Mouse (Mus musculus): ENCODE results near the gene Disc1. TPM values are rescaled to one million over a fixed set of nuclear protein-coding genes. Genes with fewer than 3 reads are reported as not detected.

The Disc1 gene
- polyA plus RNA-seq, 1 experiment from 2014 or later = 0.19 TPM

DNA sequence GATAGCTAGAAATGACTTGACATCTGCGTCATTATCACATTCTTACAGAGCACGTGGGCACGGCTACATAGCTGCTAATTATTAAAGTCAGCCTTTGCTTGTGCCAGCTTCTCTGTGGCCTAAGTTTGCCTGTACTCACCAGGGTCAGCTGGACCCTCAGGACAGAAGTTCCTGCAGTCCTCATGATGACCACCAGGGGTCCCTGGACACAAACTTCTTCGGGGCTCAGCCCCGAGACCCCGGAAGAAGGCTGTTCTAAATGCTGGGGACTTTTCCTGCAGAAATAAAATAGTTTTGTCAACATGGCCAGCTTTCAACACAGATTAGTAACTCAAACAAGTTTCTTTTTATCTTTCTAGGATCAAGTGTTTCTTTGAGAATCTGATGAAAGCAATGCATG is 74.3 kb downstream of the Disc1 start:
- no peak overlapping the region for H3K9ac ChIP-seq (replicated peaks)
- H3K4me1 ChIP-seq (ENCODE audit: insufficient read depth) = peaks cover 17% of the 10 kb centered on the region
- DNase-seq = peak; percentile 47
- H3K36me3 ChIP-seq (replicated peaks; ENCODE audit: insufficient read depth, low read length) = no peaks in the 10 kb centered on the region
- H3K9me3 ChIP-seq (ENCODE audit: low read length) = no peaks in the 10 kb centered on the region
- no peak overlapping the region for H3K4me3 ChIP-seq (ENCODE audit: low read depth, low read length)
- WGBS (ENCODE audit: insufficient replicate concordance) = 35% methylated on average over 6 of the region's 6 CpGs
- H3K27me3 ChIP-seq (ENCODE audit: insufficient read depth, low read length) = no peaks in the 10 kb centered on the region
- no peak for ATAC-seq
- H3K27ac ChIP-seq (ENCODE audit: low read depth) = no peak overlapping the region
- TF ChIP-seq CTCF (IDR thresholded peaks at IDR 0.05; ENCODE audit: low read depth) = peak; percentile 70
- TF ChIP-seq EP300 (IDR thresholded peaks at IDR 0.05; ENCODE audit: low read depth) = no peak
- H3K4me2 ChIP-seq (ENCODE audit: low read depth, low read length) = no peak overlapping the region

DNA sequence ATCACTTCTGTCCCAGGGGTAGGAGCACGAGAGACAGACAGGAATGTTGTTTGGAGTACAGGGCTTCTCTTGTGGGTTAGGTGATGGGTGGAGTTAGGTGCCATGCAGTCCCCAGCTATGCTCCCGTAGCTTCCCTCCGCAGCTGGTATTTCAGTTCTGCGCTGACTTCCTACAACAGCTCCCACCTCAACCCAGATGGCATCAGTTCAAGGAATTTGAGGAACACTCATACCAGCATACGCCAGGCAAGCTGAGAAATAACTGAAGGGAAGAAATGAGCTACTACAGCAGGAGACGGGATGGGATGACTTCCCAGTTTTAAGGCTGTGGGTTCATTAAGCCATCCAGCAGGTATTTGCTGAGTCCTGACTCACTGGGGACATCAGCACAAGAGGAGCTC is 76.8 kb downstream of the Disc1 start:
- no peak for ATAC-seq
- 73% methylated on average over 6 of the region's 6 CpGs for WGBS (ENCODE audit: insufficient replicate concordance)
- no peak overlapping the region for H3K4me3 ChIP-seq (ENCODE audit: low read depth, low read length)
- H3K4me1 ChIP-seq (ENCODE audit: insufficient read depth) = peaks cover 29% of the 10 kb centered on the region
- TF ChIP-seq CTCF (IDR thresholded peaks at IDR 0.05; ENCODE audit: low read depth) (no peak), EP300 (IDR thresholded peaks at IDR 0.05; ENCODE audit: low read depth) (no peak)
- no peak overlapping the region for H3K9ac ChIP-seq (replicated peaks)
- H3K27ac ChIP-seq (ENCODE audit: low read depth) = no peak overlapping the region
- no peaks in the 10 kb centered on the region for H3K9me3 ChIP-seq (ENCODE audit: low read length)
- no peaks in the 10 kb centered on the region for H3K36me3 ChIP-seq (replicated peaks; ENCODE audit: insufficient read depth, low read length)
- 0 out of 2 replicates have a peak overlapping the region, but pooled peaks have one; percentile 15 for H3K4me2 ChIP-seq (ENCODE audit: low read depth, low read length)
- no peaks in the 10 kb centered on the region for H3K27me3 ChIP-seq (ENCODE audit: insufficient read depth, low read length)
- DNase-seq = no peak

GRCm38 (mm10) chr8:125131265-125131664 is 77.3 kb downstream of the Disc1 start:
- H3K27ac ChIP-seq (ENCODE audit: low read depth) = no peak overlapping the region
- WGBS (ENCODE audit: insufficient replicate concordance) = 55% methylated on average over 7 of the region's 7 CpGs
- H3K4me1 ChIP-seq (ENCODE audit: insufficient read depth) = peaks cover 29% of the 10 kb centered on the region
- H3K27me3 ChIP-seq (ENCODE audit: insufficient read depth, low read length) = no peaks in the 10 kb centered on the region
- TF ChIP-seq EP300 (IDR thresholded peaks at IDR 0.05; ENCODE audit: low read depth) = no peak; the same call in 1 of the 2 replicates
- TF ChIP-seq CTCF (IDR thresholded peaks at IDR 0.05; ENCODE audit: low read depth) = no peak
- DNase-seq = peak; percentile 56
- peak; percentile 38; the same call in 1 of the 2 replicates for ATAC-seq
- no peak overlapping the region for H3K9ac ChIP-seq (replicated peaks)
- no peaks in the 10 kb centered on the region for H3K9me3 ChIP-seq (ENCODE audit: low read length)
- H3K36me3 ChIP-seq (replicated peaks; ENCODE audit: insufficient read depth, low read length) = no peaks in the 10 kb centered on the region
- 0 out of 2 replicates have a peak overlapping the region, but pooled peaks have one; percentile 15 for H3K4me2 ChIP-seq (ENCODE audit: low read depth, low read length)
- no peak overlapping the region for H3K4me3 ChIP-seq (ENCODE audit: low read depth, low read length)

DNA sequence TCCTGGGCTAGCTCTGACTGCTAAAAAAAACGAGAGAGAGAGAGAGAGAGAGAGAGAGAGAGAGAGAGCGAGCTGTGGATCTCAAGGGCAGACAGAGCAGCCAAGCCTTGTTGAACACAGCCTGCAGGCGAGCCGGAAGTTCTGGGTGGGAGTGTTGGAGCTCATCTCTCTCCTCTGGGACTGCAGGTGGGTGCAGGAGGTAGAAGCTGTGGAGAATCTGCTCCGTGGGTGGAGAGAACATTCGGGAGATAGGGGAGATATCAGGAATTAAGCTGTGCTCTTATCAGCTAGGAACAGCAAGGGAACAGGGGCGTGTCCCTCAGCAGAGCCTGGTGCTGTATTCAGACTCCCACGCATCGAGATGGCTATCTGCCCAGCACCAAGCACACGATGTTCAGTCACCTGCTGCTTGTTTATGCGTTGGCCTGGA is 79.7 kb downstream of the Disc1 start:
- Histone ChIP-seq H3K27ac (ENCODE audit: low read depth) (peak overlapping the region; percentile 58), H3K27me3 (ENCODE audit: insufficient read depth, low read length) (no peaks in the 10 kb centered on the region), H3K4me1 (ENCODE audit: insufficient read depth) (peaks cover 29% of the 10 kb centered on the region), H3K4me2 (ENCODE audit: low read depth, low read length) (peak overlapping the region; percentile 13; the same call in 1 of the 2 replicates), H3K36me3 (replicated peaks; ENCODE audit: insufficient read depth, low read length) (no peaks in the 10 kb centered on the region), H3K4me3 (ENCODE audit: low read depth, low read length) (no peak overlapping the region), H3K9ac (replicated peaks) (no peak overlapping the region), H3K9me3 (ENCODE audit: low read length) (no peaks in the 10 kb centered on the region)
- peak; percentile 97 for ATAC-seq
- TF ChIP-seq EP300 (IDR thresholded peaks at IDR 0.05; ENCODE audit: low read depth) = peak; percentile 93
- TF ChIP-seq CTCF (IDR thresholded peaks at IDR 0.05; ENCODE audit: low read depth) = no peak
- WGBS (ENCODE audit: insufficient replicate concordance) = 28% methylated on average over 11 of the region's 11 CpGs
- peak; percentile 76 for DNase-seq

DNA sequence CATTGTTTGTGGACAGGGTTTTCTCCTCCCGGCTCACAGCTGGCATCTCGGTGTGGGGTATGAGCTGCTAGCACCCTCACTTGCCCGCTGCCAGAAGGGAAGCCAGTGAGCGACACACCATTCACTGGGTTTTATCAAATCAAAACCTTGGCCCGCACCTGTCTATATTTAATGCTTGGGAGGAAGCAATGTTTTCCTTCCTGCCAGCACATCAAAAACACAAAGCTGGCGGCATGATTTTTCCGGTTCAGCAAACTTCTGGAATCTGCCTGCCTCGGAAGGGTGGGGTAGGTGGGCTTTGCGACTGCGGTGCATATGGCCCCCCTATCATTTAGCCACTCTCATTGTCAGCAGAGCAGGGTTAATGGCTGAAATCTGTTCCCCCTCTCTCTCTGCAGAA is 80.9 kb downstream of the Disc1 start:
- H3K27me3 ChIP-seq (ENCODE audit: insufficient read depth, low read length) = no peaks in the 10 kb centered on the region
- no peaks in the 10 kb centered on the region for H3K9me3 ChIP-seq (ENCODE audit: low read length)
- H3K4me2 ChIP-seq (ENCODE audit: low read depth, low read length) = no peak overlapping the region
- ATAC-seq = no peak
- no peak for DNase-seq
- 80% methylated on average over 10 of the region's 10 CpGs for WGBS (ENCODE audit: insufficient replicate concordance)
- no peak overlapping the region for H3K4me3 ChIP-seq (ENCODE audit: low read depth, low read length)
- no peak overlapping the region for H3K9ac ChIP-seq (replicated peaks)
- peaks cover 26% of the 10 kb centered on the region for H3K4me1 ChIP-seq (ENCODE audit: insufficient read depth)
- no peaks in the 10 kb centered on the region for H3K36me3 ChIP-seq (replicated peaks; ENCODE audit: insufficient read depth, low read length)
- TF ChIP-seq EP300 (IDR thresholded peaks at IDR 0.05; ENCODE audit: low read depth) (no peak), CTCF (IDR thresholded peaks at IDR 0.05; ENCODE audit: low read depth) (no peak)
- no peak overlapping the region for H3K27ac ChIP-seq (ENCODE audit: low read depth)

GRCm38 (mm10) chr8:125139689-125140150 is 85.7 kb downstream of the Disc1 start:
- WGBS (ENCODE audit: insufficient replicate concordance) = 86% methylated on average over 13 of the region's 13 CpGs
- ATAC-seq (no peak), DNase-seq (no peak)

More at GRCm38 (mm10) chr8:125139689-125140150, 85.7 kb downstream of the Disc1 start:
- Histone ChIP-seq H3K9ac (replicated peaks) (no peak overlapping the region), H3K4me1 (ENCODE audit: insufficient read depth) (peaks cover 2% of the 10 kb centered on the region; the same call in 1 of the 2 replicates), H3K4me3 (ENCODE audit: low read depth, low read length) (no peak overlapping the region), H3K27ac (ENCODE audit: low read depth) (no peak overlapping the region), H3K4me2 (ENCODE audit: low read depth, low read length) (no peak overlapping the region), H3K9me3 (ENCODE audit: low read length) (no peaks in the 10 kb centered on the region), H3K27me3 (ENCODE audit: insufficient read depth, low read length) (no peaks in the 10 kb centered on the region), H3K36me3 (replicated peaks; ENCODE audit: insufficient read depth, low read length) (no peaks in the 10 kb centered on the region)
- TF ChIP-seq EP300 (IDR thresholded peaks at IDR 0.05; ENCODE audit: low read depth) = no peak
- TF ChIP-seq CTCF (IDR thresholded peaks at IDR 0.05; ENCODE audit: low read depth) = no peak

All from liver, postnatal 0 days (tissue).